Mouse (Mus musculus) CD4-positive, CD25-positive, alpha-beta regulatory T cell, adult 4 months (primary cell): ENCODE results near the gene 2010111I01Rik. TPM values are rescaled to one million over a fixed set of nuclear protein-coding genes. Genes with fewer than 3 reads are reported as not detected.

Source experiments
- ATAC-seq: one replicate; pipeline ENCODE4 v1.8.0; 2017
- polyA plus RNA-seq, 2 experiments: library from polyadenylated mRNA; unstranded; fragments of 100-300 nt; shearing (Covaris generic); gene quantifications; one replicate each; pipeline ENCODE4 v1.2.1; 2017

Gene 2010111I01Rik
- polyA plus RNA-seq, 2 experiments from 2014 or later: 224 to 233 TPM

- ATAC-seq: no peak
Observed at GRCm38 (mm10) chr13:63268776-63269175, 304.1 kb downstream of the 2010111I01Rik start.

- no peak for ATAC-seq
Observed at GRCm38 (mm10) chr13:63270191-63270590, 305.5 kb downstream of the 2010111I01Rik start.

GRCm38 (mm10) chr13:63272017-63272601, 307.4 kb downstream of the 2010111I01Rik start:
- no peak for ATAC-seq

GRCm38 (mm10) chr13:63272602-63273229, 308.0 kb downstream of the 2010111I01Rik start:
- ATAC-seq: no peak

- no peak for ATAC-seq
Observed at GRCm38 (mm10) chr13:63273859-63274258, 309.2 kb downstream of the 2010111I01Rik start.

GRCm38 (mm10) chr13:63274488-63275166, 309.9 kb downstream of the 2010111I01Rik start:
- peak; percentile 61 for ATAC-seq

GRCm38 (mm10) chr13:63276389-63276788, 311.7 kb downstream of the 2010111I01Rik start:
- peak; percentile 21 for ATAC-seq

- peak; percentile 36 for ATAC-seq
Observed at GRCm38 (mm10) chr13:63277316-63277715, 312.6 kb downstream of the 2010111I01Rik start.

- no peak for ATAC-seq
Observed at GRCm38 (mm10) chr13:63278141-63278631, 313.5 kb downstream of the 2010111I01Rik start.

GRCm38 (mm10) chr13:63278796-63279475, 314.2 kb downstream of the 2010111I01Rik start:
- no peak for ATAC-seq

GRCm38 (mm10) chr13:63279807-63280206, 315.1 kb downstream of the 2010111I01Rik start:
- no peak for ATAC-seq

- no peak for ATAC-seq
Observed at GRCm38 (mm10) chr13:63280344-63280743, 315.7 kb downstream of the 2010111I01Rik start.

GRCm38 (mm10) chr13:63281206-63281605, 316.5 kb downstream of the 2010111I01Rik start:
- no peak for ATAC-seq

- no peak for ATAC-seq
Observed at GRCm38 (mm10) chr13:63283236-63283635, 318.5 kb downstream of the 2010111I01Rik start.

- ATAC-seq: no peak
Observed at GRCm38 (mm10) chr13:63284748-63285147, 320.1 kb downstream of the 2010111I01Rik start.

GRCm38 (mm10) chr13:63286483-63287102, 321.9 kb downstream of the 2010111I01Rik start:
- no peak for ATAC-seq

- no peak for ATAC-seq
Observed at GRCm38 (mm10) chr13:63289152-63289551, 324.5 kb downstream of the 2010111I01Rik start.

- no peak for ATAC-seq
Observed at GRCm38 (mm10) chr13:63289687-63290086, 325.0 kb downstream of the 2010111I01Rik start.

- ATAC-seq: no peak
Observed at GRCm38 (mm10) chr13:63290126-63290525, 325.4 kb downstream of the 2010111I01Rik start.

- ATAC-seq: no peak
Observed at GRCm38 (mm10) chr13:63291016-63291415, 326.3 kb downstream of the 2010111I01Rik start.

- ATAC-seq: no peak
Observed at GRCm38 (mm10) chr13:63293647-63294046, 329.0 kb downstream of the 2010111I01Rik start.
